Mouse (Mus musculus) liver, adult 2 months (tissue): ENCODE measurements around the gene Plpp1.

Experiments
- CTCF ChIP-seq: fragments of 200-500 bp; IDR thresholded peaks from 2 replicates; pipeline ENCODE4 v1.5.1; 2011; ENCODE audit warnings: low read depth, low read length, control low read depth
- POLR2A ChIP-seq: fragments of 200-500 bp; IDR thresholded peaks from 2 replicates; pipeline ENCODE4 v1.6.1; 2011; ENCODE audit warnings: low read length, control low read depth; ENCODE audit not compliant: insufficient read depth; ENCODE audit errors: extremely low read depth

- no peak for TF ChIP-seq CTCF
- TF ChIP-seq POLR2A = no peak
These were observed 9.7 kb downstream of the Plpp1 start for GRCm38 (mm10) chr13:112810248-112810645.
